Mouse (Mus musculus) cerebellum, adult 2 months (tissue): ENCODE data around the gene Nudt17.

Source experiments
- CTCF ChIP-seq: fragments of 200-500 bp; IDR thresholded peaks from 2 replicates; pipeline ENCODE4 v1.5.1; 2011; ENCODE audit warnings: low read depth, mild to moderate bottlenecking, control low read depth, low read length, moderate library complexity, borderline replicate concordance; ENCODE audit not compliant: insufficient read depth
- POLR2A ChIP-seq: fragments of 200-500 bp; IDR thresholded peaks from 2 replicates; pipeline ENCODE4 v1.6.1; 2011; ENCODE audit warnings: low read length, control low read depth, borderline replicate concordance; ENCODE audit not compliant: insufficient read depth

DNA sequence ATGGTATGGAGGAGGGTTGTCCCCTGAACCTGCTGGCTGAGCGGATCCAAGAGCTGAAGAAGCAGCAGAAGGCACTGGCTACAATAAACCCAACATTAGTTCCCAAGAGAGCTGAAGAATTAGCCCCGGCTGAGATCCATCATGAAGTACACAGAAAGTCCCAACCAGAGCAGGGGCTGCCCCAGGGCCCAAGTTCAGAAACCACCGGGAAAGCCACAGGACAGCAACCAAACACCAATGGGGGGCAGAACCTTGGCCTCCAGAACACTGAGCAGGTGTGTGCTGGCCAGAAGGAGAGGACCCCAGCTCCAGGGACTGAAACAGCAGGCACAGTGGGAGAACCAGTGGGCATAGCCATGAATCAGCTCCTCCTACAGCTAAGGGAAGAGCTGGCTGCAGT is 24.9 kb downstream of the Nudt17 start:
- TF ChIP-seq POLR2A = no peak
- TF ChIP-seq CTCF = no peak
